Mouse (Mus musculus): ENCODE measurements around the gene Chd4.

DNA sequence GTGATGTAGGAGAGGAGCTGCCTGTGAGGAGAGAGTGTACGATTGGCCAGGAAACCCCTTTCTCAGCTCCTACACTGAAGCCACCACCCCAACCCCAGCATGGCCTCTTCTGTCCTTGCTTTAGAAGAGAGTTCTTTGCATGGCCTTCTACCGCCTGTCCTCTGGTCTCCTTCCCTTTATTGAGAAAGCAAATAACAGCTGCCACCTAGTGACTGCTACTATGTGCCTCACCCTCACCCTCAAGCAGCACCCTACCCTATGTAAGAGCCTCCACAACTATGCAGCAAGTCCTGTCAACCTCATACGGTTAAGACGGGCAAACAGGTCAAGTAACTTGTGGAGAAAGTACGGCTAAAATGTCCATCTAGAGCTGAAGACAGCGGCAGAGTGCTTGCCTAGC, 74.4 kb downstream of the Chd4 start:
- TF ChIP-seq CTCF (IDR thresholded peaks at IDR 0.05; ENCODE audit: low read depth) (peak; percentile 47), EP300 (IDR thresholded peaks at IDR 0.05; ENCODE audit: low read depth) (no peak)

Data from liver, postnatal 0 days (tissue).